Mouse (Mus musculus) stomach, postnatal 0 days (tissue): ENCODE measurements around the gene Btbd19.

Experiments used
- CTCF ChIP-seq: IDR thresholded peaks from 2 replicates; pipeline ENCODE4 v1.5.1; 2016; ENCODE audit warnings: antibody characterized with exemption, low read depth, mild to moderate bottlenecking, moderate library complexity
- EP300 ChIP-seq: optimal IDR thresholded peaks from 2 replicates; pipeline ENCODE3; 2016; ENCODE audit warnings: antibody characterized with exemption

- TF ChIP-seq CTCF (no peak), EP300 (no peak)
Observed at GRCm38 (mm10) chr4:117108524-117108849, 17.0 kb downstream of the Btbd19 start.
